Mouse (Mus musculus): Measurements from ENCODE around the gene Erc2. TPM values are rescaled to one million over a fixed set of nuclear protein-coding genes. Genes with fewer than 3 reads are reported as not detected.

The Erc2 gene
- polyA plus RNA-seq, 1 experiment from 2014 or later = 110 TPM

DNA sequence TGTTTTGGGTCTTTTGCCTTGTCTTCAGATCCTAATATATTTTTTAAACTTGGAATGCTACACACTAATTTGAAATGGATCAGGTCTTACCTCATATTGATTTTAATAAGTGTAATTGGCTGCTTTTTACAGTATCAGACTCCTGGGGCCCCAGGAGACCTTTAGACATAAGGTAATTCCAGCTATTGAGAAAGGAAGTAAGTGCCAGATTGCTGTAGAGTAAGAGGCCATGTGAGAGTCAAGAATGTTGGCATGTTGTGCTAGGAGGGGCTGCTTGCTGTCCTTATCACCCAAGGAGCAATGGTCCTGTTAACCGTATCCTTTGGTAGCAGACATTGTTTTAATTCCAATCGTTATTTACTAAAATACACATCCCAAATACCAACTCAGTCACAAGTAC, 163.3 kb downstream of the Erc2 start:
- Histone ChIP-seq H3K27ac (no peak overlapping the region), H3K9me3 (no peaks in the 10 kb centered on the region), H3K4me1 (no peaks in the 10 kb centered on the region), H3K4me2 (no peak overlapping the region), H3K9ac (no peak overlapping the region), H3K27me3 (replicated peaks) (no peaks in the 10 kb centered on the region), H3K4me3 (no peak overlapping the region), H3K36me3 (replicated peaks) (no peaks in the 10 kb centered on the region)
- no peak for ATAC-seq (replicated peaks)
- 90% methylated on average over 2 of the region's 2 CpGs for WGBS

DNA sequence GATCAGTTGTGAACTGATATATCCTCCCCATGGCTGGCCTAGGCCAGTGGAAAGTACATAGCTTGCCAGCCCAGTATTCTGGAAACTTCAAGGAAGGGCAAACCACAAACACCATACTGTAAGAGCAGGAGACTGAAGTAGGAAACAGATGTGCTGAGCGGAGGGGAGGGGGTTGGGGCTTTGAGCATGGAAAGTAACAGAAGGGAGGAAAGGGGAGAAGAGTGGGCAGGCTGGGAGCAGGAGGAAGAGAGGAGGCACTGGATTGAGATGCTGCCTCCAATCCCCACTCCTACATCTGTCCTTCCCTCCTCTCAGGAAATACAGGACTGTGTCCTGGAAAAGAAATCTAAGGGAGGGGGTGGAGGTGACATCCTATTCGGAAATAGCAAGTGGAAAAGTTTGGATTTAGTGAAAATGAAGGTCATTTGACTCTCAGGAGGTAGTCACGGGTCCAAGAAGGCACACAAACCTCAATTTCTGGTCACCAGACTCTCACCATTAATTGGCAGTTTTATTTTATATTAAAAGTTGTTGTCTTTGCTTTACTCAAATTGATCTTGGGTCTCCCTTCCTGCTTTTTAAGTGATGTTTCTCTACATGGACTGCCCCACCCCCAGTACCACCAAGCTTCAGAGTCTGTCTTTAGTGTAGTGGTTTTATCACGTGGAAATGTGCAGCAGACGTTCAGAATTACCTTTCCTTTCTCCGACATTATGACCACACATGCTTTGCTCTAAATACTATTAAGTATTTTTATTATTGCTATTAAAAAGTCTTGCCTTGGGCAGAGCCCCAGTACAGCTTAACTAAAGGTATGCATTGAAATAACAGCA, 167.1 kb downstream of the Erc2 start:
- no peak overlapping the region for H3K4me3 ChIP-seq
- no peaks in the 10 kb centered on the region for H3K27me3 ChIP-seq (replicated peaks)
- ATAC-seq (replicated peaks) = no peak
- H3K9ac ChIP-seq = no peak overlapping the region
- no peaks in the 10 kb centered on the region for H3K9me3 ChIP-seq
- H3K27ac ChIP-seq = no peak overlapping the region
- H3K4me1 ChIP-seq = no peaks in the 10 kb centered on the region
- no peak overlapping the region for H3K4me2 ChIP-seq
- H3K36me3 ChIP-seq (replicated peaks) = no peaks in the 10 kb centered on the region
- WGBS = 79% methylated on average over 6 of the region's 6 CpGs

DNA sequence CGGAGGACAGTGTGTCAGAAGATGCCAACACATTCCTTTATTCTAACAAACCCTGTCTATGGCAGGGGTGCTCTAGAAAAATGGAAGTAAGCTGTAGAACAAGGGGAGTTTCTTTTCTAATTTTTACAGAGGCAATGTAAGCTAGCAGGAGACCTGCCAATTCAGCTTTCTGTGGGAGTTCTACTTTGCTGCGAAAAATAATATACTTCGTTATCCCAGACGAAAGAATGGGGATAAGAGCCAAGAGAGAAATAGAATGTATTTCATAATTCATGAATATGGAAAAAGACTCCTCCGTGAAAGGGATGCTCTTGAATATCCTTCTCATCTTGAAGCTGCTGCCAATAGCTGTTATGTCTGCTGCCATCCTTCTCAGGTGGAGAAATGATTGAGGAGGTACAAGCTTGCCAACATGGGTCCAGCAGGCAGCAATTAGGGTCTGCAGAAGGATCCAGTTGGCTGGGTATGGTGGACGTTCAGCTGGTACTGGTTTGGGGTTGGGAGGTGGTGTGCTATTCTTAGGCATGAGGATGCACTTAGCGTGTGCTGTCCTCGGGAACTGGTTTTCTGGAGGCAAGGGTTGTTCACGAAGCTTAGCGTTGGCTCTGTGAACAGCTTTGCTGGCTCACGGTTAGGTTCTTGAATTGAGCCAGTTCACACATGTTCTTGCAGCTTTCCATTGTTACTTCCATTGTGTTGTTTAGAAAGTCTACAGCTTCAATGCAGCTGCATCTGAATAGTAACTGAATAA, 176.1 kb downstream of the Erc2 start:
- no peak overlapping the region for H3K27ac ChIP-seq
- no peak overlapping the region for H3K4me2 ChIP-seq
- no peak for ATAC-seq (replicated peaks)
- no peaks in the 10 kb centered on the region; the same call in 1 of the 2 replicates for H3K4me1 ChIP-seq
- H3K27me3 ChIP-seq (replicated peaks) = no peaks in the 10 kb centered on the region
- H3K4me3 ChIP-seq = no peak overlapping the region
- 55% methylated on average over 11 of the region's 11 CpGs for WGBS
- H3K36me3 ChIP-seq (replicated peaks) = no peaks in the 10 kb centered on the region
- H3K9me3 ChIP-seq = no peaks in the 10 kb centered on the region
- H3K9ac ChIP-seq = no peak overlapping the region

DNA sequence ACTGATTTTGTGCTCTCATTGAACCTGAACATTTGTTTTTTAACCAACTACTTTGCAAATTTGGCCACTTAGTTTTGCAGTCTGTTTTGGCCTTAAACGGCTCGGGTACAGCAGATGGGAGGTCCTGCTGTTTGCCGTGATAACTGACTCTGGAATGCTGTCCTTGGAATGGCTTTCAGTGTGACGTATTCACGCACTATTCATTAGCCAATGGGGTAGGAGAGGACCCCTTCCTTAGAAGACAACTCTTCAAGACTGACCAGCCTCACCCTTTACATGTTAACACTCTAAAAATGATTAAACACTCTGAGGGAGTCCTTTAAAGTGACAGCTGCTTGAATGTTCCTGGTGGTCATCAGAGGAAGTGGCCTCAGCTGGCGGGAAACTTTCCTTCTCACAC, 178.5 kb downstream of the Erc2 start:
- WGBS = 55% methylated on average over 6 of the region's 6 CpGs
- Histone ChIP-seq H3K4me3 (no peak overlapping the region), H3K27me3 (replicated peaks) (no peaks in the 10 kb centered on the region), H3K4me2 (no peak overlapping the region), H3K36me3 (replicated peaks) (no peaks in the 10 kb centered on the region), H3K4me1 (peaks cover 8% of the 10 kb centered on the region), H3K9me3 (no peaks in the 10 kb centered on the region), H3K9ac (no peak overlapping the region), H3K27ac (no peak overlapping the region)
- ATAC-seq (replicated peaks) = no peak

DNA sequence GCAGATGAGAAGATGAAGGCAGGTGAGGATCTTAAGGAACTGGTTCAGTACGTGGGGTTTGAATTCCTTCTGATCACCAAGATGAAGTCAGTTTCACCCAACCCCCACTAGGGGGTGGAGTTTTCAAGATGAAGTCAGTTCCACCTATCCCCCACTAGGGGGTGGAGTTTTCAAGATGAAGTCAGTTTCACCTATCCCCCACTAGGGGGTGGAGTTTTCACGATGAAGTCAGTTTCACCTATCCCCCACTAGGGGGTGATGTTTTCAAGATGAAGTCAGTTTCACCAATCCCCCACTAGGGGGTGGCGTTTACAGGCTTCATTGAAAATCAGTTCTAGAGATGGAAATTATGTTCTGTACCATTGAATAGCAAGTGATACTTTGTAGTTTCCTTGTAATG, 181.7 kb downstream of the Erc2 start:
- ATAC-seq (replicated peaks) = no peak
- Histone ChIP-seq H3K4me3 (no peak overlapping the region), H3K27me3 (replicated peaks) (no peaks in the 10 kb centered on the region), H3K9me3 (no peaks in the 10 kb centered on the region), H3K4me1 (peaks cover 13% of the 10 kb centered on the region), H3K36me3 (replicated peaks) (no peaks in the 10 kb centered on the region), H3K27ac (no peak overlapping the region), H3K9ac (no peak overlapping the region), H3K4me2 (no peak overlapping the region)
- 92% methylated on average over 3 of the region's 3 CpGs for WGBS

DNA sequence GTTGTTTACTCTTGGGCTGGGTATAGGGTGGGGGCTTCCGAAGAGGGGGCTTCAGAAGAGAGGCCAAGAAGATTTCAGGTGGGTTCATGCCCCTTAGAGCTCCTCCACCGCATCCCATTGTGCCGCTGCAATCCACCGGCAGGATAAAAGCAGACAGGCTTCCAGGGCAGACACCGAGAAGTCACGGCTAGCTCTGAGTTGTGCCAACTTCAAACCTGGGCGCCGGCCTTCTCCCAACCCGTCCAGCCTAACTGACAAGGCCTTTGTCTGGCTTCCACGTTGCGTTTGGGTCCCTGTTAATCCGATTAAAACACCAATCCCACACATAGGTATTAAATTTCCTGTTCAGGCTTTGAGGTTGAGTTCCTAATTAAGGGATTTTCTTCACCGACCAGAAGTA, 182.8 kb downstream of the Erc2 start:
- Histone ChIP-seq H3K27ac (no peak overlapping the region), H3K4me1 (peaks cover 13% of the 10 kb centered on the region), H3K27me3 (replicated peaks) (no peaks in the 10 kb centered on the region), H3K4me2 (no peak overlapping the region), H3K9ac (no peak overlapping the region), H3K9me3 (no peaks in the 10 kb centered on the region), H3K36me3 (replicated peaks) (no peaks in the 10 kb centered on the region), H3K4me3 (no peak overlapping the region)
- no peak for ATAC-seq (replicated peaks)
- WGBS = 22% methylated on average over 13 of the region's 13 CpGs

DNA sequence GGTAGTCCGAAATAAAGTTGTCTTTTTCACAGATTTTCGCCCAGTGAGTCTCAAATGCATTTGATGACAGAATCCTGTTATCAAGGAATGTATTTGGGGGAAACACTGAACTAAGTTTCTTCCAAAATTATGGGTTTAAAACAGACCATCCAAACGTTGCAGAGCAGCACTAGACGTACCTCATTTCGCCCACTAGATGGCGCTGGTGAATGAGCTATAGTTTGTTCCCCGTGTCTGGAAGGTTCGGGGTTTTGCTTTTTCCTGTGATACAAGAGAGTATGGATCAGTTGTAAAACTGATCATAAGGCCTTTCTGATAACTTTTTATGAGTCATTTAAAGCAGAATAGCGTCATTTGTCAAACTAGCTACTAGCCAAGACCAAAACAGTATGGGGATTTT, 185.9 kb downstream of the Erc2 start:
- ATAC-seq (replicated peaks) = no peak
- no peaks in the 10 kb centered on the region for H3K9me3 ChIP-seq
- peaks cover 17% of the 10 kb centered on the region for H3K4me1 ChIP-seq
- no peaks in the 10 kb centered on the region for H3K36me3 ChIP-seq (replicated peaks)
- H3K9ac ChIP-seq = no peak overlapping the region
- no peak overlapping the region for H3K27ac ChIP-seq
- WGBS = 4% methylated on average over 9 of the region's 9 CpGs
- no peak overlapping the region for H3K4me2 ChIP-seq
- no peak overlapping the region for H3K4me3 ChIP-seq
- no peaks in the 10 kb centered on the region for H3K27me3 ChIP-seq (replicated peaks)

DNA sequence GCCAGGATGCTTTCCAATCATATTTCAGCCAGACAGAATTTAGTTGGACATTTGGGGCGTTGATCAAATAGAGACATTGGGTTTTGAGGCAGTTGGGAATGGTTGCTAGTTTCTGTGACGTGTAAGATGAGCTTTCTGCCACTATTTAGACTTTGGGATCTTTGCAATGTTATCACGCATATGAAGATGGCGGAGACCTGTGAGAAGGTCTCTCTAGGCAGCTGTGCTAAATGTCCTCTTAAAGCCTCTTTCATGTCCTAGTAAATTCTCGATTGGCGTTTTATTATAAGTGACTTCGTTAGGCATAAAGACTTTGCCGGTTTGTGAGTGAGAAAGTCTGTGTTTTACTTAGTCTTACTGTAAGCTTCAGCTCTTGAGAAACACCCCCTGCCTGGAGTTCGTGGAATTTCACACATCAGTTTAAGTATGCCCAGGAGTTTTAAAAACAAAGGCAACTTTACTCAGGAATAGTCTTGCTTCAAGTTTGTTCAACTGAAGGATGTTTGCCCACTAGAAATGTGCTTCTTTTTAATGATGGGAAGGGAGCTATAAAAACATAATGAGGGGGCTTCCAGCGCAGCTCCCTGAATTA, 186.4 kb downstream of the Erc2 start:
- H3K9ac ChIP-seq = no peak overlapping the region
- H3K36me3 ChIP-seq (replicated peaks) = no peaks in the 10 kb centered on the region
- no peak overlapping the region for H3K4me2 ChIP-seq
- 66% methylated on average over 10 of the region's 10 CpGs for WGBS
- H3K9me3 ChIP-seq = no peaks in the 10 kb centered on the region
- H3K4me3 ChIP-seq = no peak overlapping the region
- no peaks in the 10 kb centered on the region for H3K27me3 ChIP-seq (replicated peaks)
- H3K27ac ChIP-seq = no peak overlapping the region
- H3K4me1 ChIP-seq = peaks cover 17% of the 10 kb centered on the region
- ATAC-seq (replicated peaks) = no peak

DNA sequence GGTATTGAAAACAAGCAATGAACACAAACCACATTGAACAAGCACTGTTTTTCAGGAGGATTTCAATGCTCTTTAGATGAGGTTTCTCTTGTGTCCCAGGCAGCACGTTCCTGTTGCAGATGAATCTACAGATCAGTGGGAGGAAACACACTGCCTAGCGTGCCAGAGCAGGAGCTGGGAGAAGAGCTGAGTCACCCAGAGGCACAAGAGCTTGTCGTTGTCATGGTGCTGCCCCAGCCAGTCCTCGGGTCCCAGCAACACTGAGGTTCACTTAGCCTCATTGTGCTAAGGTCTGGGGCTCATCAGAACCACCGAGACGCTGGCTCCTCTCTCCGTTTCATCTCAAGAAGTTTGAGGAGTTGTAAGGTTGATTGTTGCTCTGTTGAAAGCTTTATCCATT, 188.6 kb downstream of the Erc2 start:
- H3K4me1 ChIP-seq = peaks cover 10% of the 10 kb centered on the region
- no peak overlapping the region for H3K4me3 ChIP-seq
- no peak for ATAC-seq (replicated peaks)
- H3K9me3 ChIP-seq = no peaks in the 10 kb centered on the region
- 16% methylated on average over 7 of the region's 7 CpGs for WGBS
- H3K9ac ChIP-seq = no peak overlapping the region
- no peaks in the 10 kb centered on the region for H3K27me3 ChIP-seq (replicated peaks)
- H3K27ac ChIP-seq = no peak overlapping the region
- no peak overlapping the region for H3K4me2 ChIP-seq
- no peaks in the 10 kb centered on the region for H3K36me3 ChIP-seq (replicated peaks)

DNA sequence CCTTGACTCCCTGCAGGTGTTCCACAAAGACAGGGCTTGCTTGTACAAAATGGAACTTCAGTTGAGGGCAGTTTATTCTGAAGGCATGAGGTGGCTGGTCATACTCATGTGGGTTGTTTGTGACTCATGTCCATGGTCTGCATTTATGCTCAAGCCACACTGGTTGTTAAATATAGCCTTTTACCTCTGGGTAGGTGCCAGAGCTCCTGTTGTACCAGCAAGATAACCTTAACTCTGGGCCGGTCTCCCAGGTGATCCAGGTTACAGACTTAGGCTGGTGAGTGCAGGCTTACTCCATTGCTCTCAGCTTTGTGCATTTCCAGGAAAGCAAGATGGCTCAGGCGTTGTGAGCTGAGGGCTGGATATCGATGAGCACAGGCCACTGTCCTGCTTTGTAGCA, 189.4 kb downstream of the Erc2 start:
- 98% methylated on average over 3 of the region's 3 CpGs for WGBS

DNA sequence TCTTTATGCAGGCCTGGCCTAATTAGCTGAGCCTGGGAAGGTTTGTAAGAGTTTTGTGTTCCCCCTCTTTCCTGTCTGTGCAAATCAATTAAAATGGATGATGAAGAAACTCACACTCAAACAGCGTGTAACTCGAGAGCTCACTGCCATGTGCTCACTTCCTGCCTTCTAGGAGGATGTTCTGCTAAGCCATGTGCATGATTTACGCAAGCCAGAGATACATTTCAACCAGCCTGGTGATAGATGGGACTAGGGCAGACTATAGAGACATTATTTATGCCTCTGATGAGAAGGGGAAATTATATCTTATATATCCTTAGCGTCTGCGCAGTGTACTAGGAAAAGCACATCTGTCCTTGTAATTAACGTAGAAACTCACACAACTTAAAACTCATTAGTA, 193.5 kb downstream of the Erc2 start:
- no peak overlapping the region for H3K4me3 ChIP-seq
- no peak for ATAC-seq (replicated peaks)
- H3K36me3 ChIP-seq (replicated peaks) = no peaks in the 10 kb centered on the region
- no peaks in the 10 kb centered on the region for H3K27me3 ChIP-seq (replicated peaks)
- WGBS = 80% methylated on average over 6 of the region's 6 CpGs
- H3K9me3 ChIP-seq = no peaks in the 10 kb centered on the region
- H3K9ac ChIP-seq = no peak overlapping the region
- no peak overlapping the region for H3K27ac ChIP-seq
- no peak overlapping the region for H3K4me2 ChIP-seq
- peaks cover 3% of the 10 kb centered on the region for H3K4me1 ChIP-seq

More for the DNA sequence above, 189.4 kb downstream of the Erc2 start:
- peaks cover 10% of the 10 kb centered on the region for H3K4me1 ChIP-seq
- no peak overlapping the region for H3K4me3 ChIP-seq
- H3K9me3 ChIP-seq = no peaks in the 10 kb centered on the region
- no peak for ATAC-seq (replicated peaks)
- H3K36me3 ChIP-seq (replicated peaks) = no peaks in the 10 kb centered on the region
- H3K27me3 ChIP-seq (replicated peaks) = no peaks in the 10 kb centered on the region
- H3K4me2 ChIP-seq = no peak overlapping the region
- no peak overlapping the region for H3K27ac ChIP-seq
- no peak overlapping the region for H3K9ac ChIP-seq

DNA sequence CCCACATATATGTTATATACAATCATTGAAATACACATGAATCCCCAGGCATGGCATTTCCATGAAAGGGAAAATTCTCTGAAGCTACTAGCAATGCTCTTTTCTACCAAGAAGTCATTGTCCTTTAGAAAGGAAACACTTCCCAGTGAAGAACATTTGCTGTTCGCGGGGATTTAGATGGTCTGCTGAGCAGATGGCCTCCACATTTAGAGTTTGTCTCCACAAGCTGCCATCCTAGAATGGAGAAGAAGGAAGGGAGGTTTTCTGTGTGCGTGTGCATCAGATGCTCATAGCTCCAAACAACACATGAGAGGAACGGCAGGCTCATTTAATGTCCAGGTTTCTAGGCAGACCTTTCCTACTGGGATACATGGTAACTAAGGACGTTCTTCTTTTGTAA, 196.8 kb downstream of the Erc2 start:
- 92% methylated on average over 5 of the region's 5 CpGs for WGBS
- no peak overlapping the region for H3K27ac ChIP-seq
- H3K27me3 ChIP-seq (replicated peaks) = no peaks in the 10 kb centered on the region
- H3K36me3 ChIP-seq (replicated peaks) = no peaks in the 10 kb centered on the region
- H3K9me3 ChIP-seq = no peaks in the 10 kb centered on the region
- no peak overlapping the region for H3K9ac ChIP-seq
- H3K4me1 ChIP-seq = 0 out of 2 replicates have a peak, but pooled peaks cover 3% of the 10 kb centered on the region
- H3K4me3 ChIP-seq = no peak overlapping the region
- no peak for ATAC-seq (replicated peaks)
- no peak overlapping the region for H3K4me2 ChIP-seq

Data from midbrain, embryonic 15.5 days (tissue).